Mouse (Mus musculus) small intestine, adult 2 months (tissue): ENCODE measurements at regions not wholly inside any gene's neighbourhood (a gene's known extent, or its start where the extent isn't known, plus 50 kb on each side); places are given as distances from the start of the nearest gene placed in this dataset.
"Not testable (repeated sequence)": the region's sequence is repeated elsewhere in the genome, so short reads cannot be mapped to it uniquely, and the experiment has no call there.

Experiments
- H3K27ac ChIP-seq: fragments of 200-500 bp; 2 replicates; pipeline ENCODE4 v1.5.1; 2012; ENCODE audit warnings: low read depth, low read length, control low read depth, inconsistent platforms; ENCODE audit not compliant: insufficient read depth
- H3K27me3 ChIP-seq: fragments of 200-500 bp; 2 replicates; pipeline ENCODE4 v1.6.1; 2012; ENCODE audit warnings: mild to moderate bottlenecking, moderate library complexity, low read length, inconsistent platforms; ENCODE audit not compliant: control insufficient read depth, insufficient read depth
- H3K36me3 ChIP-seq: fragments of 200-500 bp; 2 replicates; pipeline ENCODE4 v1.6.1; 2012; ENCODE audit warnings: mild to moderate bottlenecking, low read length, control low read depth, inconsistent platforms; ENCODE audit not compliant: control insufficient read depth, insufficient read depth
- H3K4me1 ChIP-seq: fragments of 200-500 bp; 2 replicates; pipeline ENCODE4 v1.6.1; 2012; ENCODE audit warnings: low read length, inconsistent platforms, mixed read lengths; ENCODE audit not compliant: control insufficient read depth, insufficient read depth, insufficient read length
- H3K4me3 ChIP-seq: fragments of 200-500 bp; 2 replicates; pipeline ENCODE4 v1.5.1; 2012; ENCODE audit warnings: low read depth, mild to moderate bottlenecking, control low read depth, inconsistent platforms, low read length, moderate library complexity
- CTCF ChIP-seq: fragments of 200-500 bp; IDR thresholded peaks from 2 replicates; pipeline ENCODE4 v1.5.1; 2012; ENCODE audit warnings: low read depth, mild to moderate bottlenecking, control low read depth, inconsistent platforms, low read length, moderate library complexity, mixed read lengths; ENCODE audit not compliant: insufficient replicate concordance, insufficient read length; ENCODE audit errors: extremely low read depth
- POLR2A ChIP-seq: fragments of 200-500 bp; IDR thresholded peaks from 2 replicates; pipeline ENCODE4 v1.6.1; 2012; ENCODE audit warnings: low read depth, mild to moderate bottlenecking, control low read depth, inconsistent platforms, low read length, moderate library complexity
- WGBS: fragments of 180-500 bp; shearing (Covaris S2); methylation state at CpG from one replicate; pipeline ENCODE4 v1.1.7; 2018; 5-methylcytosine and 5-hydroxymethylcytosine counted together

DNA sequence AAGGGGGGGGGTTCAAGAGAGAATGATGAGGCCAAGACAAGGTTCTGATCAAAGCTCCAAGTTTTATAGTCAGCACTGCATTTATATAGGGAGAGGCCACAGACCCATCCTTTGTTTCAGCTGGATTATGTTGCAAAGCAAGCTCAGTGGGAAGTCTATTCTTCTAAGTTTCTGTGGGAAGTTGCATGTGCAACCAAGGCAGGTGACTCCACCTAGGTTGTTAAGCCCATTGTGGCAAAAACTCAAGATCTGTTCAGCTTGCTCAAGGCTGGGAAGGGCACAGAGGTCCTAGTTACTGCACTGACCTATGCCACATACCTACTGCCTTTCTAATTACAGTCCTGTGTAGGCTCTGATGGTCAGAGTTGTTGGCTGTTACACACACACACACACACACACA is 477.0 kb upstream of the Ercc4 start:
- Histone ChIP-seq H3K4me3 (no peak overlapping the region), H3K27me3 (no peaks in the 10 kb centered on the region), H3K4me1 (no peaks in the 10 kb centered on the region), H3K27ac (no peak overlapping the region), H3K36me3 (no peaks in the 10 kb centered on the region)
- TF ChIP-seq CTCF (no peak), POLR2A (no peak)

DNA sequence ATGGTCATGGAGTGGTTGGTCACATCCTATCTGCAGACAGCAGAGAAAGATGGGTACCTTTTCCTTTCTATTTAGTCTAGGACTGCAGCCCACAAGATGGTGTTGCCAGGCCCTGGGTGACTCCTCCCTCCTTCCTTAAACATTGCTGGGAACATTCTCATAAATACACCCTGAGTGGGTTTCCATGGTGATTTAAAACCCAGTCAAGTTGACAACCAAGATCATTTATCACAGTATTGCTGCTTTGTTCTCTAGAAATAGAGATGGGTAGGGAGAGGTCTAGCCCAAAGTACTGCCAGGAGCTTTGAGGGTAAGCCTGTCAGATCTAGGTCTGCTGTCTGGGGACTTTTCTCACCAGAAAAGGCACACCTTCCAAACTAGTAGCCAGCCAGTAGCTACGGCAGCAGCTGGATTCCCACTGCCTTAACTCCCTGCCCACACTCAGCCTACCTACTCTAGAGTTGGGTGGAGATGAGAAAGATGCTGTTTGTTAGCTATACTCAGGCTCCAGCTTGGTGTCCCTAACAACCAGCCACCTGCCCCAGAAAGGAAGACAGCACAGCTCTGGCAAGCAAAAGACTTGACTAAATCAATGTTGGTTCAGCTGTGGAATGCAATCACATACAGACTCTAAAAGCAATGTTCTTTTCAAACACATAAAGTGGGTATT is 470.4 kb upstream of the Ercc4 start:
- H3K27me3 ChIP-seq = no peaks in the 10 kb centered on the region
- H3K4me3 ChIP-seq = no peak overlapping the region
- no peaks in the 10 kb centered on the region for H3K4me1 ChIP-seq
- no peak overlapping the region for H3K27ac ChIP-seq
- 68% methylated on average over 1 of the region's 1 CpGs for WGBS
- no peaks in the 10 kb centered on the region for H3K36me3 ChIP-seq
- TF ChIP-seq POLR2A = no peak

DNA sequence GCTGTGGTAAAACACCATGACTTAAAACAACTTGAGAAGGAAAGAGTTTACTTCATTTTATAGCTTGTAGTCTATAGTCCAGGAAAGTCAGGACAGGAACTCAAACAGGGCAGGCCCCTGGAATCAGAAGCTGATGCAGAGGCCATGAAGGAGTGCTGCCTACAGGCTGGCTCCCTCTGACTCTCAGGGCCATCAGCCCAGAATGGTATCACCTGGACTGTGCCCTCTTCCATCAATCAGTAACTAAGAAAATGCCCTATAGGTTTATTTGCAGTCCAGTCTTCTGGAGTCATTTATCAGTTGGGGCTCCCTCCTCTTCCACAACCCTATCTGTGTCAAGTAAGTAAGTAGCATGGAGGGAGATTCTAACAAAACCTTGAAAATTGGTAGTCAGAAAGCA is 466.4 kb upstream of the Ercc4 start:
- Histone ChIP-seq H3K4me3 (no peak overlapping the region), H3K36me3 (no peaks in the 10 kb centered on the region)
- TF ChIP-seq POLR2A = no peak
- TF ChIP-seq CTCF = no peak

GRCm38 (mm10) chr16:12644621-12645020 is 464.9 kb upstream of the Ercc4 start:
- TF ChIP-seq POLR2A (no peak), CTCF (no peak)
- no peaks in the 10 kb centered on the region for H3K36me3 ChIP-seq
- H3K4me3 ChIP-seq = no peak overlapping the region
- no peaks in the 10 kb centered on the region for H3K4me1 ChIP-seq
- 79% methylated on average over 2 of the region's 2 CpGs for WGBS
- no peaks in the 10 kb centered on the region for H3K27me3 ChIP-seq
- H3K27ac ChIP-seq = no peak overlapping the region

More for the DNA sequence above, 466.4 kb upstream of the Ercc4 start:
- no peaks in the 10 kb centered on the region for H3K27me3 ChIP-seq
- no peaks in the 10 kb centered on the region for H3K4me1 ChIP-seq
- no peak overlapping the region for H3K27ac ChIP-seq

DNA sequence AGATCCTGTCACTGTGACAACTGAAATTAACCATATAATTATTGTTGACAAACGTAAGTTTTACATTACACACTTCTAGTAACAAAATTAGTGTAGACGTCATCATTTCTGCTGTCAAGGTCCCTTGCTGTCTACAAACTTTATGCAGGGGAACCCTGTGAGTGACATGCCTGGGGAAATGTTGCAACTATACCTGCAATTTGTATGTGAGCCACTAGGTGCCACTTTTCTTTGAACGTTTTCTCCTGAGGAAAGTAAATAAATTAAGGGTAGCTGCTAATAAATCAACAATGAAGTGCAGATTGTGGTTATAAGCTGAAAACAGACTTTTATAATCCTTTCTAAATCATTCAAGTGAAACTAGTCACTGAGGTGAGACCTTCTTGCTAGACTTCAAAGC is 457.3 kb upstream of the Ercc4 start:
- TF ChIP-seq POLR2A (no peak), CTCF (no peak)
- Histone ChIP-seq H3K27me3 (no peaks in the 10 kb centered on the region), H3K27ac (no peak overlapping the region), H3K4me3 (no peak overlapping the region), H3K36me3 (no peaks in the 10 kb centered on the region), H3K4me1 (no peaks in the 10 kb centered on the region)
- WGBS = 74% methylated on average over 3 of the region's 3 CpGs

DNA sequence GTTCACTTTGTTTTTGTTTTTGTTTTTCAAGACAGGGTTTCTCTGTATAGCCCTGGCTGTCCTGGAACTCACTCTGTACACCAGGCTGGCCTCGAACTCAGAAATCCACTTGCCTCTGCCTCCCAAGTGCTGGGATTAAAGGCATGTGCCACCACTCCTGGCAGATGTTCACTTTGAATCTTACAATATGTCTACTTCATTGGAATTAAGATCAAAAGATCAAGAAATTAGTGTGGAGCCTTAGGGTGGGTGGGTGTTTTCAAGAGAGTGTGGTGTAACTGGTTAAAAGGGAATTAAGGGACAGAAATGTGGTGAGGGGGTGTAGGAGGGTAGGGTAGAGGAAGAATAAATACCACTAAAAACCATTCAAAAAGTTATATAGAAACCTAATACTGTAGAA is 435.8 kb upstream of the Ercc4 start:
- H3K4me3 ChIP-seq, H3K27me3 ChIP-seq, H3K27ac ChIP-seq, H3K4me1 ChIP-seq, H3K36me3 ChIP-seq: not testable (repeated sequence)
- WGBS = 74% methylated on average over 1 of the region's 1 CpGs

GRCm38 (mm10) chr16:12681474-12681873 is 428.0 kb upstream of the Ercc4 start:
- Histone ChIP-seq H3K27ac (no peak overlapping the region), H3K27me3 (no peaks in the 10 kb centered on the region), H3K4me3 (no peak overlapping the region), H3K4me1 (no peaks in the 10 kb centered on the region), H3K36me3 (no peaks in the 10 kb centered on the region)
- TF ChIP-seq CTCF (no peak), POLR2A (no peak)
- WGBS = 81% methylated on average over 2 of the region's 2 CpGs

DNA sequence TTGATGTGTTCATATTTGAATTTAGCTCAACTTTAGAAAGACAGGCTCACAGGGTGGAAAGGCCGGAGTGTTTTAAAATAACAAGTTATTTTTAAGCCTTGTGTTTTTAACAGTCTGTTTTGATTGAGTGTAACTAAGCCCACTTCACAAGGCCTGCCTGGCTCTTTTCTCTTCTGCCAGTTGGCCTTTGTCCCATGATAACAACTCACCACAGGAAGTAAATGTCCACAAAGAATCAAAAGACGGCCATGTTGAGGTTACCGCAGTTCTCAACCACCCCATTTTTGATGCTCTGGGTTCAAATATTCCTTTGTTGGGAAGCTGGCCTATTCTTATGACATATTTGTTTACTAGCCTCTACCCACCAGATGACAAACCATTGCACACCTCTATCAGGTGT is 423.7 kb upstream of the Ercc4 start:
- Histone ChIP-seq H3K27me3 (no peaks in the 10 kb centered on the region), H3K4me1 (no peaks in the 10 kb centered on the region), H3K4me3 (no peak overlapping the region), H3K27ac (no peak overlapping the region), H3K36me3 (no peaks in the 10 kb centered on the region)
- TF ChIP-seq POLR2A = no peak
- TF ChIP-seq CTCF = no peak
- 67% methylated on average over 3 of the region's 3 CpGs for WGBS
